Mouse (Mus musculus): Measurements from ENCODE around the gene Ccdc153.

DNA sequence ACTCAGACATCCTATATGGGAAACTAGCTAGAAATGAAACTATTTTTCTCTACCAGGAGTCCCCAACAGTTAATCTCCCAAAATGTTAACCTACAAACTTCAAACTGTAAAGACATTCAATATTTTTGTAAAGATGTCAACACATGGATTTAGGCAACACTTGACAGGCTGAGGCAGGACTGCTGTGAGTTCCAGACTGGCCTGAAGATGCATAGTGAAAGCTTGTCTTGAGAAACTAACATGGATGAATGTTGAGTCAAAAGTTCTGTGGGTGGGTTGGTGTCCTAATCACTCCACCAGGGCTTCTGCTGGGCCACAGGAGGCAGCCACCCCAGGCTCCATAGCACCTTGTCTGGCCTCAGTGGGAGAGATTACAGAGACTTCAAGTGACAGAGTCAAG lies 8.9 kb upstream of the Ccdc153 start:
- TF ChIP-seq CTCF (IDR thresholded peaks at IDR 0.05; ENCODE audit: low read depth): 0 out of 2 replicates have a peak, but pooled peaks have one; percentile 2
- TF ChIP-seq EP300 (IDR thresholded peaks at IDR 0.05; ENCODE audit: low read depth): no peak

All from liver, embryonic 14.5 days (tissue).